Mouse (Mus musculus): Measurements from ENCODE around the gene Hdac8. TPM values are rescaled to one million over a fixed set of nuclear protein-coding genes. Genes with fewer than 3 reads are reported as not detected.

Gene Hdac8
- total RNA-seq, 2 experiments from 2014 or later: 9.7 to 12.2 TPM

GRCm38 (mm10) chrX:102349843-102350731 is 155.1 kb downstream of the Hdac8 start:
- intact Hi-C loops (cut with DNase I): no loop called here
- peak in 1 of 2 experiments; percentile 20 for DNase-seq (ENCODE audit: extremely low spot score in 1 of 2, low spot score in 2 of 2)

- intact Hi-C loops (cut with DNase I): no loop called here
- no peak for DNase-seq (ENCODE audit: extremely low spot score in 1 of 2, low spot score in 2 of 2)
Measured at GRCm38 (mm10) chrX:102348886-102349486, 156.2 kb downstream of the Hdac8 start.

GRCm38 (mm10) chrX:102341688-102342087 is 163.5 kb downstream of the Hdac8 start:
- intact Hi-C loops (cut with DNase I): no loop called here
- no peak for DNase-seq (ENCODE audit: extremely low spot score in 1 of 2, low spot score in 2 of 2)

GRCm38 (mm10) chrX:102339396-102340155 is 165.6 kb downstream of the Hdac8 start:
- intact Hi-C loops (cut with DNase I): no loop called here
- no peak for DNase-seq (ENCODE audit: extremely low spot score in 1 of 2, low spot score in 2 of 2)

GRCm38 (mm10) chrX:102319696-102320095 is 185.5 kb downstream of the Hdac8 start:
- intact Hi-C loops (cut with DNase I): no loop called here

GRCm38 (mm10) chrX:102319252-102319651 is 185.9 kb downstream of the Hdac8 start:
- DNase-seq (ENCODE audit: extremely low spot score in 1 of 2, low spot score in 2 of 2): no peak
- intact Hi-C loops (cut with DNase I): no loop called here

More at GRCm38 (mm10) chrX:102319696-102320095, 185.5 kb downstream of the Hdac8 start:
- no peak for DNase-seq (ENCODE audit: extremely low spot score in 1 of 2, low spot score in 2 of 2)

- DNase-seq (ENCODE audit: extremely low spot score in 1 of 2, low spot score in 2 of 2): no peak
- intact Hi-C loops (cut with DNase I): no loop called here
Measured at GRCm38 (mm10) chrX:102318782-102319181, 186.4 kb downstream of the Hdac8 start.

GRCm38 (mm10) chrX:102311119-102311518 is 194.0 kb downstream of the Hdac8 start:
- intact Hi-C loops (cut with DNase I): no loop called here
- no peak for DNase-seq (ENCODE audit: extremely low spot score in 1 of 2, low spot score in 2 of 2)

GRCm38 (mm10) chrX:102307511-102307910 is 197.6 kb downstream of the Hdac8 start:
- no peak for DNase-seq (ENCODE audit: extremely low spot score in 1 of 2, low spot score in 2 of 2)
- intact Hi-C loops (cut with DNase I): no loop called here

- no peak for DNase-seq (ENCODE audit: extremely low spot score in 1 of 2, low spot score in 2 of 2)
- intact Hi-C loops (cut with DNase I): no loop called here
Measured at GRCm38 (mm10) chrX:102305806-102306205, 199.4 kb downstream of the Hdac8 start.

- DNase-seq (ENCODE audit: extremely low spot score in 1 of 2, low spot score in 2 of 2): no peak
- intact Hi-C loops (cut with DNase I): no loop called here
Measured at GRCm38 (mm10) chrX:102304914-102305313, 200.2 kb downstream of the Hdac8 start.

GRCm38 (mm10) chrX:102302476-102302875 is 202.7 kb downstream of the Hdac8 start:
- intact Hi-C loops (cut with DNase I): no loop called here
- DNase-seq (ENCODE audit: extremely low spot score in 1 of 2, low spot score in 2 of 2): no peak

- DNase-seq (ENCODE audit: extremely low spot score in 1 of 2, low spot score in 2 of 2): no peak
- intact Hi-C loops (cut with DNase I): no loop called here
Measured at GRCm38 (mm10) chrX:102284889-102285288, 220.3 kb downstream of the Hdac8 start.

GRCm38 (mm10) chrX:102262620-102263345 is 242.4 kb downstream of the Hdac8 start:
- no peak for DNase-seq (ENCODE audit: extremely low spot score in 1 of 2, low spot score in 2 of 2)
- intact Hi-C loops (cut with DNase I): no loop called here

- intact Hi-C loops (cut with DNase I): no loop called here
Measured at GRCm38 (mm10) chrX:102259772-102260171, 245.4 kb downstream of the Hdac8 start.

GRCm38 (mm10) chrX:102253892-102254291 is 251.3 kb downstream of the Hdac8 start:
- intact Hi-C loops (cut with DNase I): no loop called here
- peak in 1 of 2 experiments; percentile 35 for DNase-seq (ENCODE audit: extremely low spot score in 1 of 2, low spot score in 2 of 2)

More at GRCm38 (mm10) chrX:102259772-102260171, 245.4 kb downstream of the Hdac8 start:
- DNase-seq (ENCODE audit: extremely low spot score in 1 of 2, low spot score in 2 of 2): no peak

GRCm38 (mm10) chrX:102251937-102252860 is 253.0 kb downstream of the Hdac8 start, which contains the start of gene Cited1:
Gene Cited1 (minus strand): TSS chrX:102252181.
- DNase-seq (ENCODE audit: extremely low spot score in 1 of 2, low spot score in 2 of 2): peak; percentile 36 to 71
- intact Hi-C loops (cut with DNase I): no loop called here
